Mouse (Mus musculus) layer of hippocampus, postnatal 25 days (tissue): Measurements from ENCODE around the gene Tmem238. TPM values are rescaled to one million over a fixed set of nuclear protein-coding genes. Genes with fewer than 3 reads are reported as not detected.
A peak's percentile ranks its signal among the peaks of the same experiment; 100 is the strongest.
"Not testable (repeated sequence)": the region's sequence is repeated elsewhere in the genome, so short reads cannot be mapped to it uniquely, and the experiment has no call there.

Experiments used
- DNase-seq, 2 experiments: peaks; one replicate each; pipeline ENCODE4 v3.0.0; 2022; ENCODE audit warnings: mixed read lengths in 2 of 2, low spot score in 1 of 2; ENCODE audit errors: extremely low spot score in 1 of 2
- total RNA-seq, 2 experiments: library from RNA; stranded (reverse); gene quantifications; 2 replicates each; pipeline ENCODE4 v1.2.3; 2021

Tmem238 gene
- total RNA-seq, 2 experiments from 2014 or later = 2.2 to 2.6 TPM

DNA sequence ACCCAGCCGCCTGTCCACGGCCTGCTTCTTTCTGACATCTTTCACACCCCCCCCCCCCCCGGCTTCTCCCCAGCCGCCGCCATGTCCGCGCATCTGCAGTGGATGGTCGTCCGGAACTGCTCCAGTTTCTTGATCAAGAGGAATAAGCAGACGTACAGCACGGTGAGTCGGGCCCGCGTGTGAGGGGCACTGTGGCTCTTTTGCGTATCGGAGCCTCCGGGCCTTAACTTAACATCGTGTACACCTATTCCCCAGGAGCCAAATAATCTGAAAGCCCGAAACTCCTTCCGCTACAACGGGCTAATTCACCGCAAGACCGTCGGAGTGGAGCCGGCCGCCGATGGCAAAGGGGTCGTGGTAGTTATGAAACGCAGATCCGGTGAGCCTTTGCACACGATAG is 3.8 kb upstream of the Tmem238 start:
- DNase-seq = not testable (repeated sequence)

DNA sequence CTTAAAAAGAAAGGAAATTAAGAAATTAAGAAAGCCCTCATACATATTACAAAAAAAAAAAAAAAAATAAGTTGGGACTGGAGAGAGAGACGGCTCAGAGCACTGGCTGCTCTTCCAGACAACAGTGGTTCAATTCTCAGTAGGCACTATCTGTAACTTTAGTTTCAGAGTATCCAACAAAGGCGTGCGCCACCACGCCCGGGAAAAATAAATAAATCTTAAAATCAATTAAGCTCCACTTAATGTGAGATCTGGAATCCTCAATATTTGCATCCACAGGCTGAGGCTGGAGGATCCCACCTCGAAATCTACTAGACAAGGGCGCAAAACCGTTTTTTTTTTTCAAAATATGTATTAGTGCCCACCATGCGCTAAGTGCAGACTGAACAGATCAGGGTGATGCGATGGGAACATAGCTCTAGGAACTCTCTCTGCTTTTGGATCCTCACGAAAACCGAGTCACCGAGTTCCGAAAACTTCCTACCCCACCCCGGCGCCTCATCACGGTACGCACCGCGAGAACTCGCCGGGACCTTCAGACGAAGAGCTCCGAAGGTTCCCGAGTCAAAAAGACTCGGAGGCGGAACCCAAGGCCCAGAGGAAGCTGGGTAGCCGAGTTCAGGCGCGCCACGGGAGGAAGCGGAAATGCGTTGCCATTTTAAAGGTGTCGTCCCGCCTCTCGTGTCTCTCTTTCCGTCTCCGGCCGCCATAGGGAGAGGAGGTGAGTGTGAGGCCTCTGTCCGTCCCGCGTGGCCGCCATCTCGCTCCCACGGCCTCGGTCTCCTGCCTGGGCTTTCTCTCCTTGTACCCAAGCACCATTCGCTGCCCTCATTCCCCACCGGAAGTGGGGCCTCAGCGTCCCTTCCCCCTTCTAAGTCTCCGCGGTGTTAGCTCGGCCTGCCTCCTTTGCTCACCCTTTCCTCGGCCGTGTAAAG is 3.1 kb upstream of the Tmem238 start, which contains the start of gene Rpl28:
TSS of gene Rpl28 (plus strand) at position 597 of the 935 bp plus-strand sequence.
- DNase-seq = peak; percentile 86 to 89

DNA sequence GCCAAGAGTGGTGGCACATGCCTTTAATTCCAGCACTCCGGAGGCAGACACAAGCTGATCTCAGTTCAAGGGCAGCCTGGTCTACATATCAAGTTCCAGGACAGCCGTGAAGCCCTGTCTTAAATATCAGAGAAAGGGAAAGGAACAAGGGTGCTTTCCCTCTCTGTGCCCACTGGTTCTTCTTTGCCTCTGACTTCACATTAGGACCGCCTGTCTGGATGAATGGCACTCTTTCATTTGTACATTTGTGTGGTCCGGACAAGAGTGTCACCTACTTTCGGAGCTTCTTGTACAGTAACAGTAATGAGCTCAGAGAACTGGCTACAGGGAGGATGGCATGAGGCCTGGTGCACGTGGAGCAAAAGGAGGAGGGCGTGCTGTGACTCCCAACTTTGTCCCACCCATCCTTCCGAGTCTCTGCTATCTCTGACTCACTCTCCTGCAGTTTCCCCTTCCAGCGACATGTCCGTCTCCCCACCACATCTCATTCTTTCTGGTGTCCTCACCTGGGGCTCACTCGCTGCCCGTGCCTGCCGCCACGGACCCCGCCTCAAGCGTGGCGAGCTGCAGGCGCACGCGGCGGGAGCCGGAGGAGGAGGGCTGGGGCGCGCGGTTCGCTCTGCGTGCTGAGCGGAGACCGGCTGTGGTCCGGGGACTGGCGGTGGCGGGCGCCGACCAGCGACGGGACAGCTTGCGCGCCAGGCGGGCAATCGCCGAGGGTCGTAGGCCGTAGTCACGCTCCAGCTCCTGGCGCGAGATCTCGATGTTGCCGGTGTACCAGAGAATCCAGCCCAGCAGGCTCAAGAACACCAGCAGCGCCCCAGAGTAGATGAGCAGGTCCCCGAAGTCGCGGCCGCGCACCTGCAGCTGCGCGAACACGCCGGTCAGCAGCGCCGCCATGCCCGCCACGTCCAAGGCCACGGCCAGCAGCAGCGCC is 689 bp downstream of the Tmem238 start:
- DNase-seq = peak; percentile 45 to 49

DNA sequence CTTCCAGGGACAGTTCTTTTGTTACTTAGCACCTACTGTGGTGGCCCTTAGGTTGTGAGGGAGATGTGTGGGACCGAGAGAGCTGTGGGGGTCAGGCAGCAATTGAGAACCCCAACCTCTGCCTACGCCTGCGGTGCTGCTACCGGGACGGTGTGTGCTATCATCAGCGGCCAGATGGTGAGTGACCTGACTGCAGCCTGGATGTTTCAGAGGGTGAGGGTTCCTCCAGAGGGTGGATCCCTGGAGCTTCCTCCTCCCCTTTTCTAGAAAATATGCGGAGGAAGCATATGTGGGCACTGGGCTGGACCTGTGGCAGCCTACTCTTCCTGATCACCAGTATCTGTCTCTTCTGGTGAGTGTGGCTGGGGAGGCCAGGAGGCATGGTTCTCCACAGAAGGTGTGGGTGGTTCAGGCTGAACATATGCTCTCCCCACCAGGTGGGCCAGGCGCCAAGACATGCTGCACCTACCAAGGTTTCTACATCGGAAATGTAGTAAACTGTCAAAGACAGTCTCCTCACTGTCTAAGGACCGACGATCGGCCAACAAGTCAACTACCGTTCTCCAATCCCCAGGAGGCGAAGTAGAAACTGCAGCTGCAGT is 5.7 kb downstream of the Tmem238 start:
- no peak for DNase-seq

DNA sequence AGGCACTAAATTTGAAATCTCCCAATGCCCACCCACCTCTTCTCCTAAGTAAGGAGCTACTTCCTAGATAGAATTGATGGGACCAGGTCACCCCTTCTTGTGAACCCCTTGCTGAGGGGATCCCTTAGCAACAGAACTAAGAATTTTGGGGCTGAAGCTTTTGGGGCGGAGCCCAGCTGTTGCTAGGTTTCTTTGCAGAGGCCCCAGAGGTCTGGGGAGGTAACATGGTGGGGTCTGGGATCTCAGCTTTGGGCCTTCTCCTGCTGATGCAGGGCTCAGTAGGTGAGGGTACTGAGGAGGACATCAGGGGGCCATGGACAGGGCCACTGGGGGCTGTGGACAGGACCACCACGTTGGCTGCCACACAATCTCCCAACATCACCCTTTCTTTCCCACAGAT is 6.7 kb downstream of the Tmem238 start, which contains the start of the genes Il11 and Tmem190:
TSS of gene Il11 (minus strand) at position 101 of the 400 bp plus-strand sequence.
TSS of gene Tmem190 (plus strand) at position 179 of the 400 bp plus-strand sequence.
- DNase-seq = no peak

DNA sequence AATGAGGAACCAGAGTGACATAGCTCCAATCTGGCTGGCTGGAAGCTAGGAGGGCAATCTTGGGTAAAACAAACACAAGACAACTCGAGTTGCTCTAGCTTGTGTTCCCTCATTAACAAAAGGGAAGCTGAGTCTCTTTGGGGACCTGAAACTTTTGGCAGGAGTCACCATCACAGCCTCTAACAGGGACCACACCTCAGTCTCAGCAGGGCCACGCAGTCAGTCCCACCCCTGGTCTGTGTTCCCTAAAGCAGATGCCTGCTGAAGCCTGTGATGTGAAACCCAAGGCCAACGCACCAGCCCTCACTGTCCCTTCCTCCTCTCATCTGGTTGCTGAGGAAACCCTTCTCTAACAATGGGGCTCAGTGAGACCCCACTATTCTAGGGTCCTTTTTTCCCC is 7.3 kb downstream of the Tmem238 start:
- no peak for DNase-seq

DNA sequence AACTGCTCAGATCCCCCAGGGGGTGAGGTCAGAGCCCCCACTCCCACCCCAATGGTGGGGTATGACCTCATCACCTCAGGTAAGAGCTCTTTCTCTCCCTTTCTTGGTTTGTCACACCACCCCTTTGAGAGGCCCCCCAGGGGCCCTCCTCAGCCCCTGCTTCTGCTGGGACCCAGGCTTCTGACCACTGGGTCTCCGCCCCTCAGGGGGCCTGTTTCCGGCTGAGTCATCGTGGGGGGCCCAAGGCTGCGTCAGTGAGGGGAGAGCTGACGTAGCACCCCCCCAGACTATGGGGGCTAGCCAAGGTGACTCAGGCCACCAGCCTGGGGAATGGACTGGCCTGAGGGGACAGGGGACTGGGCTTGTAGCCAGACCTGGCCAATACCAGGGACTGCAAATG is 9.5 kb downstream of the Tmem238 start:
- no peak for DNase-seq

DNA sequence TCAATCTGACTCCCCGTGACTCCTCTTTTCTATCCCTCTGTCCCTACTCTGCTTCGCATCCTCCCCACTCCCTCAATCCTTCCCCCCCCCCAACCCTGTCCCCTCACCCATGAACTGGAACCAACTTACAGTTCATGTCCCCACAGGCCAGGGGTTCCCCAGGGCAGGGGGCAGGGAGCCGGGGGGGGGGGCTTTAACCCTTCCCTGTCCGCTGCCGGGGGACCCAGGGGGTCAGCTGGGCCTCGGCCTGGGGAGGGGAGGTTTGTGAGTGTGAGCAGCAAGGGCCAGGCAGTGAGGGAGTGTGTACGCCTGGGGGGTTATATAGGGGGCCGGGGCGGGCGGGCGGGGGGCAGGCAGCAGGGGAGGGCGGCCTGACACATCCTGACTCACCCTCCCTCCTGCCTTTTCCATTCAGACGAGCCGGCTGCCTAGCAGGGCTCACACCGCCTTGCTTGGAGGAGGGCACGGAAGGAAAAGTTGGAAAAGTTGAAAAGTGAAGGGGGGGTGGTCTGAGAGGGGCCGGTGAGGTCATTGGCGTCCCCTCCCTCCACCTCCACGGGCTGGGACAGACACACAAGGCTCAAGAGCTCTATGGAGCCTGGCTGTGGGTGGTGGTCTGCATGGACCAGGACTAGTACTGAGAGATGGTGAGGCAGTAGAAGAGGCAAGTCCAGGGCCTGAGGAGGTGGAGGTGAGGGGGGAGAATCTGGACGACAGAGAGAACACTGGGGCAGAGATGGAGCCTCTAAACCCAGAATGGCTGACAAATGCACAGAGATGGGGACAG is 11.4 kb downstream of the Tmem238 start:
- no peak for DNase-seq

DNA sequence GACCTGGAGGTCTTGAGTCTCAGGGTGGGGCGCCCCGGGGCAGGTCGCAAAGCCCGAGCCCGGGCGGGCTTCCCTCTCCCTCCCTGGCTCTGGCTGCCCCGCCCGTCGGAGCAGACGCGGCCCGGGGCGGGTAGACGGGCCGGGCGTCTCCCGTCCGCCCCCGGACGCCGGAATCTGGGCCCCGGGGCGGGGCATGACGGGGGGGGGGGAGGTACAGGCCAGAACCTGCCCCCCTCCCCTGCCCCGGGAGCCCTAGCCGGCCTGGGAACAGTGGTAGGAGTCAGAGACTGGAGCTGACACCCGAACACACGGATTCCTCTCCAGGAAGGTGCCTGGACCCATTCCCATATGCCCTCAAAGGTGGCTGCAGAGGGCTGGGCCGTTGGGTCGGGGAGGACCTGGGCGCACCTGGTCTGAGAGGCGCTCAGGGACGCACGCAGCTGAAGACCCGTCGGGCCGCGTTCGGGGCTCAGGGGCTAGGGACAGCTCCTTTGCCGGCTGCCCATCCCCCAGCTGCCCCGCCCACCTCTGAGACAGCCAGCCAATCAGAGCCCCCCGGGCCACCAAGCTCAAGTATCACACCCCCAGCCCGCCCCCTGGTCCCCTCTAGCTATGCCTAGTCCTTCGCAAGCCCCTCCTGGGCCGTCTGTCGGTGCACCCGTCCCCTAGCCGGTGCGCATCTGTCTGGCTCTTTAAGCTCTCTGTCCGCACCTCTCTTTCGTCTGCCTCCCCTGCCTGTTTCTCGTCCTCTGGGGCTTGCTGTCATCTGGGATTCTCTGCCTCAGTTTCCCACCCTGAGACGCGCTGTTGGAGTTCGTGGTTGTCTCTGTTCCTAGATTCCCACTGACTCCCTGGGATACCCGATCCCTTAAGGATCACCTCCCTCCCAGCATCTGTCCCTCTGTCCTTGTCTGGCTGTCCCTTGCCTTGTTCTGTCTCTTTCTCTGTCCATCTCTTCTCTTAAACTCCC is 12.3 kb downstream of the Tmem238 start:
- no peak for DNase-seq

DNA sequence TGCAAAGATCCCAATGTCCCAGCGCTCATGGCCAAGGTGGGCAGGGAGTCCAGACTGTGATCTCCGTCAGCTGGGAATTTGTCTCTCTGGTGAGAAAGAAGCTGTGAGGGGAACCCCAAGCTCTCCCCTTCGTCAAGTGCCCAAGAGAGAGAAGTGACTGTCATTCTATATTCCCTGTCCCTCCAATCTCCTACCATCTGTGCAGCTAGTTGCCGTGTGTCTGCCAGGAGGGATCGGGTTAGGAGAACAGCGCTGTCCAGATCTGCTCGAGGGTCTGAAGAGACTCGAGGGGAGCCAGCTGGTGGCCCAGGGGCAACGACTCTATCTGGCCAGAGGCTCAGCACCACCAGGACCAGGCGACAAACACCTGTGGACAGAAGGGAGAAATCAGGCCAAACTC is 13.3 kb downstream of the Tmem238 start:
- DNase-seq = no peak

DNA sequence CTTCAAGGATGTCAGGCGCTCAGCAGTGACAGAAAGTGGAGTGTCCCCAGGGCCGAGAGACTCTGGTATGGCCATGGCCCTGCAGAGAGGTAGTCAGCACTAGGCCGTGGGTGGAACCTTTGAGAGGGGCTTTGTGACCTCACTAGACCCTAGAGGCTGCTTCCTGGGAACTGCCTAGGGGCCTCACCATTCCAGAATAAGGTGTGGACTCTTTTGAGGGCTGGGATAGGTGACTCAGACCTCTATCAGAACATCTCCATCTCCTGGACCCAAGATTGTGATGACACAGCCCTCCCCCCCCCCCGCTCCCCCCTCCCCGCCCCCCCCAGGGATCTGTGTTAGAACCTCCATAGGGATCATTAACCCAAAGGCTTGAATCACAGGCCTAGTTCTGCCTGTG is 18.3 kb downstream of the Tmem238 start, which contains the start of gene Fam71e2:
TSS of gene Fam71e2 (minus strand) at position 101 of the 400 bp plus-strand sequence.
- no peak for DNase-seq

DNA sequence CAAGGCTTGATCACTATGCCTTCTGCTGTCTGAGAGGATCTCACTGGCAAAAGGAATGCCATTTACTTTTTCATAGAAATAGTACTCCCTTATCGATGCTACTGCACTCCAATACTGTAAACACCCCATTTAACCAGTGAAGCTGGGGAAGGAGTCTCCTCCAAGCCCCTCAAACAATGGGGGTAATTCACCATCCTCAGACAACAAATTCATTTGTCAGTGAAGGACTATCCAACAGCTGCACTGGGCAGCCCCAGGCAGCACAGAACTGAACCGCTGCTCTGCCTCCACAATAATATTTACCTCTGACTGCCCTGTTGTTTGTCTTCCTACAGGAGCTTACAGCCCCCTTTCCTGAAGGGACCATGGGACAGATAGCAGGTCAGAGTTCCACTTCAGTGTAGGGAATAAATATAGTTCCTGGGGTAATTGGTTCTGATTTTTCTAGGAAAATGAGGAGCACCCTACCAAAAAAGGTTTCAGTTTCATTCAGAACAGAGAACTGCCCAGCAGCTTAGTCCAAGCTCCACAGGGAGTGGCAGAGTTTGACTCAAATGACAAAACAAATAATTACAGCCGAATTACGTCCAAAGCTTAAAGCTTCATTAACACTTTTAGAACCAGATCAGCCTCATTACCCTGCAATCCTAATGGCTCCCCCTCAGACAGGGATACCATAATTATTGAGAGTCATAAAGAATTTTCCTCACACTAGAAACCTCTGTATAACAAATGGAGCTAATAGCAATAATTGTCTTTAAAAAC is 24.3 kb downstream of the Tmem238 start:
- DNase-seq = no peak

DNA sequence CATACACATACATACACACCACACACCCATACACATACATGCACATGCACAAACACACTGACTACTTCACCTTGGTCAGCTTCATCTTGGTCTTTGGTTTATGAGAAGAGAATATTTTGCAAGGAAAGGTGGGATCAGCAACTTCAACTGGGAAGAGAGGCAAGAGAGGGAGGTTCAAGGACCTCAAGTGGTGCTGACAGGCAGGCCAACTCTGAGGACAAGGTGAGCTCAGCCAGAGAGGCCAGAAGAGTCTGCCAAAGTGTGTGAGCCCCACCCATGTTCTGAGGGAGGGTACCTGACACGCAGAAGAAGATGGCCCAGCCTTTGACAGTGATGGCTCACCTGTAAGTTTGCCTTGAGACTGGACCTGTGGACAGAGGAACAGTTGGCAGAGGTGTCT is 29.8 kb downstream of the Tmem238 start:
- no peak for DNase-seq

DNA sequence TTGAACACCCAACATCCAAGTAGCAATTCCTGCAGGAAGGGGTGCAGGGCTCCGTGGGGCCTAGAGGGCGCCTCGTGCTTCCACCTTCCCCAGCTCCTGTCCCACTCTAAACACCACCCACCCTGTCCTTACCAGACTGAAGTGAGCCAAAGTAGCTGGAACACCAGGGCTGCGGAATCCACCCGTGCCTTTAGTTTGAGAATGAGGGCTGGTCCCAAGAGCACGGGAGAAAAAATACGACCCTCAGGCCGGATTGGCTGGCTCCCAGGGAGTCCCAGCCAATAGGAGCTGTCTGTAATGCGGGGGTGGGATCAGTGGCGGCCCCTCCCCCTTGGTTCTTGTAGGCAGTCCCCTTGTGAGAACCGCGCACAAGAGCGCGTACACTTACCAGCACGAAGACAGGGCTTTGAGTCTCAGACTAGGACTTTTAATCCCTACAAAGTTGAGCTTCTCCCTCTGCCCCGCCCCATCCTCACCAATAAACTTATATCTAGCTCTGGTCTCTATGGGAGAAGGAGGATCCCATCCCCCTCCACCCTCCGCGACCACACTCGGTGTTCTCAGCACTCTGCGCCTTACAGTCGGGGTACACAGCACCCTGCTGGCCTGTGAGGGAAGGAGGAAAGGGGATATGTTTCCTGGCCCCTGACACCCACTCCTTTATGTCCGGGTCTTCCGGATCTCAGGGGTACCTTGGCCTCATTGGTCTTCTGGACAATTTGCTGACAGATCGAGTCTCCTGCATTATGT is 36.5 kb downstream of the Tmem238 start, which contains the start of gene Cox6b2:
TSS of gene Cox6b2 (minus strand) at position 274 of the 750 bp plus-strand sequence.
- DNase-seq = peak in 1 of 2 experiments; percentile 42

DNA sequence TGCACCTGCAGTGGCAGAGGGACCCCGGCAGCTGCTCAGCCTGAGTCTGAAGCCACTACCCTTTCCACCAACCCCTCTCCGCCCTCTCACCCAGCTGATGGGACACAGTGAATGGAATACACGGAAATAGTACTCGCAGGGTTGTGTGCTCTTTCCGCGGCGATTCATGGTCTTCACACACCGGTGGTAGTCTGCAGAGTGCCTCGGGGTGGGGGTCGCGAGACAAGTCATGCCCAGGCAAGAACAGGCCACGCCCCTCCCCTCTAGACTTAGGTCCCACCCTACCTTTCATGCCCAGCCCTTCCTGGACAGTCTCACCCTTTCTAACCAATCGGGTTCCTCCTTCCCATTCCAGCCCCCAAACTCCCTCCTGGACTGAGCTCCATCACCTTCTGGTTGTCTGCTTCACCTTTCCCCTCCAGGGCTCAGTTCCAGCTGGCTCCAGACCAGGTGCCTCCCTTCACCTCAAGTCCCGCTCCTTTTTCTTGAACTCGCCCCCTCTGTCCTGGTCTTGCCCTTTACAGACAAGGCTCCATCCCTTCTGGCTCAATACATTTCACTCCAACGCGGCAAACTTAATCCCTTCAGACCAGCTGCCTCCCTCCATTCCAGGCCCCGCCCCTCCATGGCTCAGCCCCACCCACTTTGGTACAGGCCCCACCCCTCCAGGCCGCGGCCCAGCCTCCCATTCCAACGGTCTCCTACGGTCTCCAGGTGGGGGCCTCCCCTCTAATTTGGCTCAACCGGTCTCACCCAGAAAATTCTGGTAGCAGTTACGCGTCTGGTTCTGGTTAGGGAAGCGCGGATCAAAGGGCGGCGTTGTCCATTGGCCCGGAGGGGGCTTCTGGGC is 37.3 kb downstream of the Tmem238 start:
- DNase-seq = no peak

DNA sequence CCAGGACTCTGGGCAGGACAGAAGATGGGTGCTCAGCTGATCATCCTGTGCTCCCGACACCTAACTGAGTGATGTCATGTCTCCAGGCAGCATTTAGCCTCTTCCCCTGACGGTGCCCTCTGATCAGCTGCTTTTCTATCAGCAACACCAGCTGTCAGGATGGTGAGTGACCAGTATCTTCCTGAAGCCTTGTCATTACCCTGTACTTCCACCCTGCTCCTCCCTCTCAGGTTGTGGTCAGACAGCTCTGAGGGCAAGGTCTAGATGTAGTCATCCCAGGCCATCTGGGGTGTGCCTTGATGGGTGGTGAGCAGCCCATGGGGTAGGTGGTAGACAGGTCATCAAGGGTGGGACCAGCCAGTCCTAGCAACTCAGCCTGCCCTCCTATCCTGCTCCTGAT is 40.3 kb downstream of the Tmem238 start:
- no peak for DNase-seq
